ENCODE assay signal across 8 mouse cellular contexts in genomic region chr15:88863695-88864231, GRCm38 (mm10). TPM values are rescaled to one million over a fixed set of nuclear protein-coding genes. Genes with fewer than 3 reads are reported as not detected.
DNase-seq lines count a peak whose midpoint lies in the region; ATAC-seq and TF ChIP-seq lines count a peak whose summit lies in the region.

No protein-coding gene starts in this region.

- 0 out of 2 replicates have a peak, but pooled peaks cover 3% of the 10 kb centered on the region for H3K79me2 ChIP-seq in CH12.LX (replicated peaks; ENCODE audit: control insufficient read depth, extremely low read depth, insufficient read depth, poor library complexity, severe bottlenecking)

- DNase-seq in CH12.LX (ENCODE audit: extremely low read depth): peak; percentile 77
- DNase-seq in heart, postnatal 0 days (ENCODE audit: low spot score): peak; percentile 99
- peak; percentile 93 to 96 for DNase-seq in kidney, postnatal 36 days
- DNase-seq in neural tube, embryonic 11.5 days (ENCODE audit: low spot score): peak; percentile 87
- peak; percentile 93 for DNase-seq in stomach, postnatal 0 days (ENCODE audit: low spot score)

- in situ Hi-C loops in CH12.LX (cut with MboI; ENCODE audit: low pct_ligation_motif_present, low pct_unique_long_range_greater_than_20kb, low sequenced_read_pairs): no loop called here

- peak overlapping the region; percentile 18; the same call in 1 of the 2 replicates for H3K9ac ChIP-seq in CH12.LX (ENCODE audit: insufficient read depth, low read depth)
- peak overlapping the region; percentile 91 for H3K9ac ChIP-seq in forebrain, embryonic 12.5 days
- peak overlapping the region; percentile 96 for H3K9ac ChIP-seq in heart, postnatal 0 days (replicated peaks; ENCODE audit: low read depth, low read length)
- H3K9ac ChIP-seq in liver, embryonic 15.5 days: peak overlapping the region; percentile 68
- H3K9ac ChIP-seq in neural tube, embryonic 11.5 days (ENCODE audit: low read length): peak overlapping the region; percentile 82
- H3K9ac ChIP-seq in stomach, postnatal 0 days (ENCODE audit: low read length): peak overlapping the region; percentile 95

- no peak for TF ChIP-seq POLR2A in CH12.LX (IDR thresholded peaks at IDR 0.05; ENCODE audit: low read depth, low read length)

- peaks cover 24% of the 10 kb centered on the region for H3K27me3 ChIP-seq in CH12.LX (replicated peaks)
- peaks cover 7% of the 10 kb centered on the region; the same call in 1 of the 2 replicates for H3K27me3 ChIP-seq in forebrain, embryonic 12.5 days
- no peaks in the 10 kb centered on the region for H3K27me3 ChIP-seq in heart, postnatal 0 days (ENCODE audit: control insufficient read depth, insufficient read depth, low read length)
- 0 out of 2 replicates have a peak, but pooled peaks cover 8% of the 10 kb centered on the region for H3K27me3 ChIP-seq in liver, embryonic 15.5 days
- no peaks in the 10 kb centered on the region for H3K27me3 ChIP-seq in neural tube, embryonic 11.5 days (ENCODE audit: control insufficient read depth, insufficient read depth, low read length)
- no peaks in the 10 kb centered on the region for H3K27me3 ChIP-seq in stomach, postnatal 0 days (ENCODE audit: control insufficient read depth, insufficient read depth, low read length)

- no peak for TF ChIP-seq RAD21 in CH12.LX (IDR thresholded peaks at IDR 0.05; ENCODE audit: low read depth, low read length)

- peak overlapping the region; percentile 13; the same call in 1 of the 2 replicates for H3K27ac ChIP-seq in CH12.LX (ENCODE audit: insufficient read depth, low read depth)
- H3K27ac ChIP-seq in brown adipose tissue, adult 24 weeks (replicated peaks; ENCODE audit: low read depth, low read length): peak overlapping the region; percentile 88
- H3K27ac ChIP-seq in forebrain, embryonic 12.5 days: peak overlapping the region; percentile 98
- peak overlapping the region; percentile 97 for H3K27ac ChIP-seq in heart, postnatal 0 days (ENCODE audit: low read depth)
- H3K27ac ChIP-seq in liver, embryonic 15.5 days (replicated peaks): peak overlapping the region; percentile 84
- H3K27ac ChIP-seq in neural tube, embryonic 11.5 days (ENCODE audit: low read depth, low read length): 0 out of 2 replicates have a peak overlapping the region, but pooled peaks have one; percentile 8
- H3K27ac ChIP-seq in stomach, postnatal 0 days (replicated peaks): peak overlapping the region; percentile 98

- H3K36me3 ChIP-seq in CH12.LX (replicated peaks in 1 of 2; ENCODE audit: control insufficient read depth in 1 of 2, insufficient read depth in 1 of 2, low read length in 1 of 2): peaks cover 6 to 31% of the 10 kb centered on the region in 2 experiments
- peaks cover 32% of the 10 kb centered on the region for H3K36me3 ChIP-seq in forebrain, embryonic 12.5 days (replicated peaks)
- peaks cover 26% of the 10 kb centered on the region for H3K36me3 ChIP-seq in heart, postnatal 0 days (replicated peaks; ENCODE audit: control insufficient read depth, insufficient read depth, low read length)
- peaks cover 15% of the 10 kb centered on the region for H3K36me3 ChIP-seq in liver, embryonic 15.5 days (replicated peaks)
- H3K36me3 ChIP-seq in neural tube, embryonic 11.5 days (ENCODE audit: control insufficient read depth, insufficient read depth, low read length): peaks cover 7% of the 10 kb centered on the region
- peaks cover 12% of the 10 kb centered on the region for H3K36me3 ChIP-seq in stomach, postnatal 0 days (ENCODE audit: control insufficient read depth, insufficient read depth, low read length)

- under 1% methylated on average over 39 of the region's 39 CpGs for WGBS in forebrain, embryonic 12.5 days
- WGBS in heart, postnatal 0 days: 0% methylated on average over 29 of the region's 39 CpGs
- WGBS in liver, embryonic 15.5 days (ENCODE audit: insufficient replicate concordance): 2% methylated on average over 39 of the region's 39 CpGs
- WGBS in neural tube, embryonic 11.5 days: under 1% methylated on average over 34 of the region's 39 CpGs
- 0% methylated on average over 19 of the region's 39 CpGs for WGBS in stomach, postnatal 0 days

- peaks cover 12 to 38% of the 10 kb centered on the region in 2 experiments for H3K4me1 ChIP-seq in CH12.LX (ENCODE audit: control insufficient read depth in 1 of 2, insufficient read depth in 2 of 2)
- H3K4me1 ChIP-seq in brown adipose tissue, adult 24 weeks (ENCODE audit: control insufficient read depth, insufficient read depth, insufficient read length, low read length): peaks cover 34% of the 10 kb centered on the region
- H3K4me1 ChIP-seq in forebrain, embryonic 12.5 days: peaks cover 33% of the 10 kb centered on the region
- peaks cover 54% of the 10 kb centered on the region for H3K4me1 ChIP-seq in heart, postnatal 0 days (ENCODE audit: control insufficient read depth, insufficient read depth)
- peaks cover 67% of the 10 kb centered on the region for H3K4me1 ChIP-seq in liver, embryonic 15.5 days (replicated peaks)
- H3K4me1 ChIP-seq in neural tube, embryonic 11.5 days (ENCODE audit: control insufficient read depth, insufficient read depth, low read length): peaks cover 12% of the 10 kb centered on the region
- peaks cover 4% of the 10 kb centered on the region for H3K4me1 ChIP-seq in stomach, postnatal 0 days (replicated peaks; ENCODE audit: control insufficient read depth, insufficient read depth)

- peak overlapping the region; percentile 85 for H3K4me2 ChIP-seq in CH12.LX (ENCODE audit: insufficient read depth, low read depth, poor library complexity, severe bottlenecking)
- H3K4me2 ChIP-seq in forebrain, embryonic 12.5 days: peak overlapping the region; percentile 97
- peak overlapping the region; percentile 79 for H3K4me2 ChIP-seq in heart, postnatal 0 days (ENCODE audit: low read depth, low read length)
- H3K4me2 ChIP-seq in liver, embryonic 15.5 days: peak overlapping the region; percentile 91
- H3K4me2 ChIP-seq in neural tube, embryonic 11.5 days (ENCODE audit: low read depth): peak overlapping the region; percentile 84
- H3K4me2 ChIP-seq in stomach, postnatal 0 days (replicated peaks; ENCODE audit: low read depth): peak overlapping the region; percentile 83

- ATAC-seq in forebrain, embryonic 12.5 days (ENCODE audit: low FRiP score): peak; percentile 66
- ATAC-seq in heart, postnatal 0 days (ENCODE audit: insufficient read depth, low read depth): peak; percentile 70
- peak; percentile 32 for ATAC-seq in liver, embryonic 15.5 days (ENCODE audit: insufficient read depth)
- ATAC-seq in neural tube, embryonic 11.5 days (ENCODE audit: insufficient read depth, low FRiP score, low TSS enrichment): peak; percentile 66
- peak; percentile 75 for ATAC-seq in stomach, postnatal 0 days (ENCODE audit: low FRiP score, low TSS enrichment)

- peak overlapping the region; percentile 73 to 91 (median 76) for H3K4me3 ChIP-seq in CH12.LX (replicated peaks in 1 of 3; ENCODE audit: low read depth in 2 of 3, low read length in 2 of 3, poor library complexity in 1 of 3)
- H3K4me3 ChIP-seq in brown adipose tissue, adult 24 weeks (ENCODE audit: insufficient read depth, low read depth, low read length): peak overlapping the region; percentile 89
- peak overlapping the region; percentile 88 for H3K4me3 ChIP-seq in forebrain, embryonic 12.5 days (replicated peaks)
- peak overlapping the region; percentile 97 for H3K4me3 ChIP-seq in heart, postnatal 0 days (ENCODE audit: low read depth, low read length)
- H3K4me3 ChIP-seq in liver, embryonic 15.5 days (replicated peaks): peak overlapping the region; percentile 69
- peak overlapping the region; percentile 94 for H3K4me3 ChIP-seq in neural tube, embryonic 11.5 days (ENCODE audit: low read depth, low read length)
- peak overlapping the region; percentile 91 for H3K4me3 ChIP-seq in stomach, postnatal 0 days (ENCODE audit: low read depth, low read length)

- TF ChIP-seq EP300 in CH12.LX (IDR thresholded peaks at IDR 0.05; ENCODE audit: low read length): 0 out of 2 replicates have a peak, but pooled peaks have one; percentile 12
- TF ChIP-seq EP300 in heart, postnatal 0 days (IDR thresholded peaks at IDR 0.05; ENCODE audit: low read depth): peak; percentile 83
- no peak for TF ChIP-seq EP300 in stomach, postnatal 0 days (optimal IDR thresholded peaks at IDR 0.05)

- no peak for TF ChIP-seq CTCF in CH12.LX (conservative IDR thresholded peaks at IDR 0.05 in 1 of 2, IDR thresholded peaks at IDR 0.05 in 1 of 2; ENCODE audit: low read depth in 2 of 2, low read length in 2 of 2)
- TF ChIP-seq CTCF in heart, postnatal 0 days (IDR thresholded peaks at IDR 0.05; ENCODE audit: low read depth): no peak
- TF ChIP-seq CTCF in stomach, postnatal 0 days (IDR thresholded peaks at IDR 0.05; ENCODE audit: low read depth): no peak

- peaks cover 2% of the 10 kb centered on the region for H3K9me3 ChIP-seq in CH12.LX (replicated peaks; ENCODE audit: low read length)
- H3K9me3 ChIP-seq in forebrain, embryonic 12.5 days: peaks cover 5% of the 10 kb centered on the region; the same call in 1 of the 2 replicates
- H3K9me3 ChIP-seq in heart, postnatal 0 days (replicated peaks; ENCODE audit: control insufficient read depth, low read length): no peaks in the 10 kb centered on the region
- no peaks in the 10 kb centered on the region for H3K9me3 ChIP-seq in liver, embryonic 15.5 days (replicated peaks)
- H3K9me3 ChIP-seq in neural tube, embryonic 11.5 days (ENCODE audit: control insufficient read depth, low read length): no peaks in the 10 kb centered on the region
- H3K9me3 ChIP-seq in stomach, postnatal 0 days (ENCODE audit: control insufficient read depth, low read length): no peaks in the 10 kb centered on the region

- dilution Hi-C loops in CH12.LX (cut with MboI; ENCODE audit: extremely low pct_ligation_motif_present, extremely low pct_unique_long_range_greater_than_20kb, low sequenced_read_pairs): no loop called here

RNA-seq across cellular contexts. Expression of gene Pim3, which starts 1.8 kb away (rescaled TPM):
- total RNA-seq in CH12.LX (2012; rRNA removed) (19.0 and 20.4 TPM in 2 replicates), CH12.LX (2014; rRNA removed) (19.9 and 26.0 TPM in 2 replicates)
- polyA plus RNA-seq in CH12.LX (2012; ENCODE audit: insufficient read length, low read depth): 11.4 and 14.1 TPM in 2 replicates
- polyA plus RNA-seq in brown adipose tissue, adult 24 weeks (2012; ENCODE audit: insufficient read depth, insufficient read length, missing spikeins): 29.2 and 73.9 TPM in 2 replicates
- 46.0 and 49.4 TPM in 2 replicates for polyA plus RNA-seq in forebrain, embryonic 12.5 days (2016; fragmentation: Nextera tagmentation; extraction: Ambion mirVana)
- total RNA-seq in heart, postnatal 0 days (2014; rRNA removed; ENCODE audit: low replicate concordance): 98.4 and 139 TPM in 2 replicates
- polyA plus RNA-seq in heart, postnatal 0 days (2015; fragmentation: Nextera tagmentation; extraction: Ambion mirVana): 50.6 and 71.1 TPM in 2 replicates
- 22.0 and 34.4 TPM in 2 replicates for polyA plus RNA-seq in liver, embryonic 15.5 days (2015; fragmentation: Nextera tagmentation; extraction: Ambion mirVana)
- 38.7 and 42.3 TPM in 2 replicates for polyA plus RNA-seq in neural tube, embryonic 11.5 days (2014; fragmentation: Nextera tagmentation; extraction: Ambion mirVana)
- polyA plus RNA-seq in stomach, postnatal 0 days (2015; fragmentation: Nextera tagmentation; extraction: Ambion mirVana): 63.6 and 69.4 TPM in 2 replicates

RNA-seq across cellular contexts. Expression of gene Creld2, which starts 44.3 kb away (rescaled TPM):
- 85.0 and 150 TPM in 2 replicates for total RNA-seq in CH12.LX (2012; rRNA removed)
- 63.6 and 67.6 TPM in 2 replicates for total RNA-seq in CH12.LX (2014; rRNA removed)
- 93.8 and 107 TPM in 2 replicates for polyA plus RNA-seq in CH12.LX (2012; ENCODE audit: insufficient read length, low read depth)
- polyA plus RNA-seq in brown adipose tissue, adult 24 weeks (2012; ENCODE audit: insufficient read depth, insufficient read length, missing spikeins): 7.8 and 12.6 TPM in 2 replicates
- polyA plus RNA-seq in forebrain, embryonic 12.5 days (2016; fragmentation: Nextera tagmentation; extraction: Ambion mirVana): 63.1 and 64.3 TPM in 2 replicates
- total RNA-seq in heart, postnatal 0 days (2014; rRNA removed; ENCODE audit: low replicate concordance): 23.3 and 24.0 TPM in 2 replicates
- 26.3 and 35.3 TPM in 2 replicates for polyA plus RNA-seq in heart, postnatal 0 days (2015; fragmentation: Nextera tagmentation; extraction: Ambion mirVana)
- polyA plus RNA-seq in liver, embryonic 15.5 days (2015; fragmentation: Nextera tagmentation; extraction: Ambion mirVana): 39.6 and 46.2 TPM in 2 replicates
- 83.2 and 96.4 TPM in 2 replicates for polyA plus RNA-seq in neural tube, embryonic 11.5 days (2014; fragmentation: Nextera tagmentation; extraction: Ambion mirVana)
- 89.3 and 93.2 TPM in 2 replicates for polyA plus RNA-seq in stomach, postnatal 0 days (2015; fragmentation: Nextera tagmentation; extraction: Ambion mirVana)

RNA-seq across cellular contexts. Expression of gene Alg12, which starts 44.6 kb away (rescaled TPM):
- total RNA-seq in CH12.LX (2012; rRNA removed) (10.3 and 10.7 TPM in 2 replicates), CH12.LX (2014; rRNA removed) (7.5 and 8.1 TPM in 2 replicates)
- 7.1 and 8.5 TPM in 2 replicates for polyA plus RNA-seq in CH12.LX (2012; ENCODE audit: insufficient read length, low read depth)
- 6.0 and 7.2 TPM in 2 replicates for polyA plus RNA-seq in brown adipose tissue, adult 24 weeks (2012; ENCODE audit: insufficient read depth, insufficient read length, missing spikeins)
- 8.3 and 8.9 TPM in 2 replicates for polyA plus RNA-seq in forebrain, embryonic 12.5 days (2016; fragmentation: Nextera tagmentation; extraction: Ambion mirVana)
- total RNA-seq in heart, postnatal 0 days (2014; rRNA removed; ENCODE audit: low replicate concordance): 19.5 and 21.8 TPM in 2 replicates
- 6.4 and 6.5 TPM in 2 replicates for polyA plus RNA-seq in heart, postnatal 0 days (2015; fragmentation: Nextera tagmentation; extraction: Ambion mirVana)
- polyA plus RNA-seq in liver, embryonic 15.5 days (2015; fragmentation: Nextera tagmentation; extraction: Ambion mirVana): 5.5 and 6.0 TPM in 2 replicates
- polyA plus RNA-seq in neural tube, embryonic 11.5 days (2014; fragmentation: Nextera tagmentation; extraction: Ambion mirVana): 10.2 and 13.3 TPM in 2 replicates
- 8.2 and 9.3 TPM in 2 replicates for polyA plus RNA-seq in stomach, postnatal 0 days (2015; fragmentation: Nextera tagmentation; extraction: Ambion mirVana)

Comparison
In these comparisons a context has a peak if more than half of its experiments do, and no peak if none do; other contexts are left out.
1. Peak in every context shown above with its lines: DNase-seq, ATAC-seq, H3K4me3 ChIP-seq and H3K27ac ChIP-seq.
2. H3K27ac ChIP-seq: peak in every context shown above with its lines; median percentile 98 in forebrain, embryonic 12.5 days; 98 in stomach, postnatal 0 days; 97 in heart, postnatal 0 days; 88 in brown adipose tissue, adult 24 weeks; 84 in liver, embryonic 15.5 days; 13 in CH12.LX; 8 in neural tube, embryonic 11.5 days.
3. H3K9ac ChIP-seq: peak in every context shown above with its lines; median percentile 96 in heart, postnatal 0 days; 95 in stomach, postnatal 0 days; 91 in forebrain, embryonic 12.5 days; 82 in neural tube, embryonic 11.5 days; 68 in liver, embryonic 15.5 days; 18 in CH12.LX.